In genomic region chr3:98934041-98934440, GRCm38 (mm10) we compare ENCODE assay signal across 20 mouse cellular contexts. TPM values are rescaled to one million over a fixed set of nuclear protein-coding genes. Genes with fewer than 3 reads are reported as not detected.
"Had no signal": no experiment of that assay in that cellular context is flagged by ENCODE, and none has a peak within 500 bp of the region (broad histone marks: within the 10 kb centered on the region; RNA-seq: fewer than 3 reads in every experiment).

No protein-coding gene starts in this region.

- ATAC-seq: lung, postnatal 0 days had no signal

- H3K9ac ChIP-seq: hindbrain, embryonic 15.5 days; limb, embryonic 15.5 days; neural tube, embryonic 15.5 days had no signal

- DNase-seq: lung, adult 2 months; lung, postnatal 36 days; midbrain, embryonic 14.5 days; right cerebral cortex, adult 18-20 months; right cerebral cortex, postnatal 25 days; thymus, postnatal 4 days had no signal

- H3K27ac ChIP-seq: hindbrain, embryonic 15.5 days; layer of hippocampus, adult 2 months; limb, embryonic 15.5 days; midbrain, embryonic 10.5 days; neural tube, embryonic 15.5 days; stomach, postnatal 0 days had no signal

- H3K36me3 ChIP-seq: hindbrain, embryonic 15.5 days; limb, embryonic 15.5 days; midbrain, embryonic 10.5 days; neural tube, embryonic 15.5 days had no signal

- H3K4me1 ChIP-seq: hindbrain, embryonic 15.5 days; limb, embryonic 15.5 days had no signal

- H3K4me2 ChIP-seq: hindbrain, embryonic 15.5 days; limb, embryonic 15.5 days; neural tube, embryonic 15.5 days had no signal

- H3K9me3 ChIP-seq: hindbrain, embryonic 15.5 days; limb, embryonic 15.5 days; midbrain, embryonic 10.5 days; neural tube, embryonic 15.5 days had no signal

- H3K4me3 ChIP-seq: hindbrain, embryonic 15.5 days; layer of hippocampus, adult 2 months; limb, embryonic 15.5 days; midbrain, embryonic 10.5 days; myocyte; neural tube, embryonic 15.5 days had no signal

- H3K27me3 ChIP-seq: hindbrain, embryonic 15.5 days; limb, embryonic 15.5 days; neural tube, embryonic 15.5 days had no signal

RNA-seq across cellular contexts. Expression of gene Hao2, which starts 41.0 kb away (rescaled TPM):
- total RNA-seq: layer of hippocampus, adult 2 months; layer of hippocampus, postnatal 14 days; left cerebral cortex, adult 18-20 months; left cerebral cortex, postnatal 14 days; megakaryocyte, adult 5-6 weeks had no signal
- polyA plus RNA-seq: limb, embryonic 11.5 days; limb, embryonic 15.5 days; lung, adult 2 months; lung, postnatal 0 days; midbrain, embryonic 14.5 days; myocyte; neural tube, embryonic 11.5 days; stomach, postnatal 0 days had no signal
